Mouse (Mus musculus): ENCODE results near the gene Zfp536.

Zfp536 gene

GRCm38 (mm10) chr7:37773312-37773702 is at the start of gene Zfp536:
Gene Zfp536, minus strand, starts transcription at chr7:37773641.
- no peak for DNase-seq (ENCODE audit: low spot score in 2 of 2)

DNA sequence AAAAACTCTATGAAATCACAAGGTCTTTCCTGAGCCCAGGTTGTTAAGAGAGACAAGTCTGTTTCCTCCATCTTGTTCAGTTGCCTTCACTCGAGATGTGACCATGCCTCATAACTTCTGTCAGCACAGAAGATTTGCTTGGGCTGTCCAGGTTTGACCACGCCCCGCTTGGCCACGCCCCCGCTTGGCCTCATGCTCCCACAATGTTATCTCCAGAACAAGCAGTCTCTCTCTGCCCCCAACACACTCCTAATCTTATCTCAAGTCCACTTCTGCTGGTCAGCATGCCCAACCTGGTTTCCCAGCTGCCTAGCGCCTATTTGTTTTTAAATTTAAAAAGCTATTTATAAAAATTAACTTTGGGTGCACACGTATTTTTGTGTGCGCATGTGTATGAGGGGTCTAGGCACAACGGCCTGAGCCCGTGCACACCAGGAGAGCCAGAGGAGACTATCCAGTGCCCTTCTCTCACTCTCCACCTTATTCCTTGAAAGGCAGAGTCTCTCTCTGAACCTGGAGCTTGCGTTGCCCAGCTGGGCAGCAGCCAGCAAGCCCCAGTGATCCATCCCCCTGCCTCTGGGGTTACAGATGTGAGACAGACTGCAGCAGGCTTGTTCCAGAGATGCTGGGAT is 47.3 kb upstream of the Zfp536 start:
- no peak for DNase-seq (ENCODE audit: low spot score in 2 of 2)

- DNase-seq (ENCODE audit: low spot score in 2 of 2) = no peak
These were observed 45.3 kb upstream of the Zfp536 start for GRCm38 (mm10) chr7:37818631-37819340.

- DNase-seq (ENCODE audit: low spot score in 2 of 2) = no peak
These were observed 43.5 kb upstream of the Zfp536 start for GRCm38 (mm10) chr7:37816901-37817300.

DNA sequence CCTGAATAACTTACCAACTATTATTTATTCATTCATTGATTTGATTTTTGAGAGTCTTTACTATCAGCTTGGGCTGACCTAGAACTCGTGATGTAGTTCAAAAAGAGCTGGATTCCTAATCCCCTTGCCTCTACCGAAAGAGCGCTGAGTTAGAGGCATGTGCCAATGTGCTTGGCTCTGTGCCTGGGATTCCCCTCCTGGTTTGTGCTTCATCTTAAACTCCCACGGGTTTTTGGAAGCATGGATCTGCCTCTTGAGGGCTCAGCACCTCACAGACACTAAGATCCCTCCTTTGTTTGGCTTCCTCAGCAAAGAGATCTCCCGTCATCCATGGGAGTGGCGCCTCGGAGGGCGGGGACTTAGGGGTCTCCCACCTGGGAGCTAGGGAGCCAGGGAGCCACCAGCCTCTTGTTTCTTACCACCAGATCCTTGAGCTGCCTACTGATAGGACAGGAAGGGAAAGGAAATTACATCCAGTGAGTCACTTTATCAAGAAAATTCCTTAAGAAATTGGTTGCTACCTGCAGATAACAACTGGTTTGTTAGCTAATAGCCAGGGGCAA is 41.5 kb upstream of the Zfp536 start:
- peak in 1 of 2 experiments; percentile 49 for DNase-seq (ENCODE audit: low spot score in 2 of 2)

GRCm38 (mm10) chr7:37813676-37814075 is 40.2 kb upstream of the Zfp536 start:
- DNase-seq (ENCODE audit: low spot score in 2 of 2) = no peak

GRCm38 (mm10) chr7:37809908-37810307 is 36.5 kb upstream of the Zfp536 start:
- no peak for DNase-seq (ENCODE audit: low spot score in 2 of 2)

DNA sequence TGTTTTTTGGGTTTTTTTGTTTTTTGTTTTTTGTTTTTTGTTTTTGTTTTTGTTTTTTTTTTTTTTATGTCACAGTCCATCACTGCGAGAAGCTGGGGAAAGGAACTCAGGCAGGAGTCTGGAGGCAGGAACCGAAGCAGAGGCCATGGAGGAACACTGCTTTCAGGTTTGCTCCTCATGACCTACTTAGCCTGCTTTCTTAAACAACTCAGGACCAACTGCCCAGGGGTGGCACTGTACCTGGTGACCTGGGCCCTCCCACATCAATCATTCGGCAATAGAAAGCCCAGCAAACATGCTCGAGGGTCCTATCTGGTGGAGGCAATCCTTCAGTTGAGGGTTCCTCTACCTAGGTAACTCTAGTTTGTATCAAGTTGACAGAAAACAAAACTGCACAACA is 35.6 kb upstream of the Zfp536 start:
- no peak for DNase-seq (ENCODE audit: low spot score in 2 of 2)

GRCm38 (mm10) chr7:37801160-37801559 is 27.7 kb upstream of the Zfp536 start:
- DNase-seq (ENCODE audit: low spot score in 2 of 2) = no peak

DNA sequence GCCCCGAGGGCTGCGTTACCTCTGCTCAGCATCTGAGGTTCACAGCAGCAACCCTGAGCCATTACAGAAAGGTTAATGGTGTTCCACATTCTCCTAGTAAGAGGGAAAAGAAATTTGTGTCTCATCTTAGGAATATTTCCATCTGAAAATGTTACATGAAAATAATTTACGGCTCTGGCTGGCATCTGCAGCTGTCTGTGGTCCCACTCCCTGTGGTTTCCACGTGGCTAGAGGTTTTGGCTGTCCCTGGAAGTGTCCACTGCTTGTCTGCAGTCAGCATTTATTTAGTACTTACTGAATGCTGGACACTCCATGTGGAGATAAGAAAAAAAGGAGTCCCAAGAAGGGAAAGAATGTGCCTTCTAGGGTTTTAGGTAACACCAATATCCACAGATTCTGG is 15.3 kb upstream of the Zfp536 start:
- DNase-seq (ENCODE audit: low spot score in 2 of 2) = no peak

DNA sequence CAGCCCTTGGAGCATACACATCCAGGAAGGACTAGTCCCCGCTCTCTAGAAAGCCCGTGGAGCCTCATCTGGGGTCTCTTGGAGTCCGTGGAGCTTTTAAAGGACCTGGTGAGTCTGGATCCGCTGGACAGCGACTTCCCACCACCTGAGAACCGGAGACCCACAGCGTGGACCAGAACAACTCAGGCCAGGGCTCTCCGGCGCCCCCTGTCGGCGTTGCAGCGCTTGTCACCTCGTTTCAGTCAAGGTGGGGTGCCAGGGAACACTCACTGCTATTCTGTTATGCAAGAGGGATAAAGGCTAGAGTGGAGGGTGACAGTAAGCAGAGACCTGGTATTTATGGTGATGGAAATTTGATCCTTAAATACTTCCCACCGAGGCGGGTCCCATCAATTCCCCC is 2.1 kb upstream of the Zfp536 start:
- DNase-seq (ENCODE audit: low spot score in 2 of 2) = peak; percentile 31 to 34

DNA sequence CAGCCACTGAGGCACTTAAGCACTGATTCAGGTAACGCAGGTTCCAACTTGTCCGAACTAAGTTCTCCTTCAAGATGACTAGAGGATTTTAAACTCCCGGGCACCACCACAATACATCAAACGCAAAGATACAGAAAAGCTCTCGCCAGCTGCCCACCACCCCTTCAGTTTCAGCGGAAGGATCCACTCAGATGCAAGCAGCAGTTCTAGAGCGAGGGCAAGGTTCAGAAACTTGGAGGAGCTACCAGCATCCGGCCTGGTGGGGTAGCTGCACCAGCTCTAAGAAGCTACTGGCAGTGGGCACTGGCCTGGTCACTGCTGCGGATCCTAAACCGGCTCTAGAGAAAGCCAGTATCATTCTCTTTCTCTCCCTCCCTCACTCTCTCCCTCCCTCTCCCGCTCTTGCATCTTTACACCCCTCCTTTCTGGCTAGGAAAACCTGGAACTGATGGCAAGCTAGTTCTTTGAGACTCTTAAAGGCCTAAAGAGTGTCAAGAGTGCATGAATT is 1.1 kb upstream of the Zfp536 start:
- no peak for DNase-seq (ENCODE audit: low spot score in 2 of 2)

DNA sequence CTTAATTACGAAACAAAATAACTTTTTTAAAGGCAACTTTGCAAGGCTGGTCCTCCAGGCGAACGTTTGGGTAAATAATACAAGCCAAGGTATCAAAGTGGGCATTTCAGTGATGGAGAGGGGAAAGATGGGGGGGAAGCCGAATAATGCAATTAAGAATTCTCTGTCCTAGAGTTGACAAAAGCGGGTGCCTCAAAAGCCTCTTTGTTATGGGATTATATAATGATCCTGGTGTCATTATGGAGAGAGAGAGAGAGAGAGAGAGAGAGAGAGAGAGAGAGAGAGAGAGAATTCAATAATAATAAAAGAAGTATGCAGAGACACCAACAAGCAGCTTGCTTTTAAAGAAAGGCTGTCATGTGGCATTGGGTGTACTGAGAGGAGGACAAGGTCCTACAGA is 465 bp upstream of the Zfp536 start:
- DNase-seq (ENCODE audit: low spot score in 2 of 2) = no peak

DNA sequence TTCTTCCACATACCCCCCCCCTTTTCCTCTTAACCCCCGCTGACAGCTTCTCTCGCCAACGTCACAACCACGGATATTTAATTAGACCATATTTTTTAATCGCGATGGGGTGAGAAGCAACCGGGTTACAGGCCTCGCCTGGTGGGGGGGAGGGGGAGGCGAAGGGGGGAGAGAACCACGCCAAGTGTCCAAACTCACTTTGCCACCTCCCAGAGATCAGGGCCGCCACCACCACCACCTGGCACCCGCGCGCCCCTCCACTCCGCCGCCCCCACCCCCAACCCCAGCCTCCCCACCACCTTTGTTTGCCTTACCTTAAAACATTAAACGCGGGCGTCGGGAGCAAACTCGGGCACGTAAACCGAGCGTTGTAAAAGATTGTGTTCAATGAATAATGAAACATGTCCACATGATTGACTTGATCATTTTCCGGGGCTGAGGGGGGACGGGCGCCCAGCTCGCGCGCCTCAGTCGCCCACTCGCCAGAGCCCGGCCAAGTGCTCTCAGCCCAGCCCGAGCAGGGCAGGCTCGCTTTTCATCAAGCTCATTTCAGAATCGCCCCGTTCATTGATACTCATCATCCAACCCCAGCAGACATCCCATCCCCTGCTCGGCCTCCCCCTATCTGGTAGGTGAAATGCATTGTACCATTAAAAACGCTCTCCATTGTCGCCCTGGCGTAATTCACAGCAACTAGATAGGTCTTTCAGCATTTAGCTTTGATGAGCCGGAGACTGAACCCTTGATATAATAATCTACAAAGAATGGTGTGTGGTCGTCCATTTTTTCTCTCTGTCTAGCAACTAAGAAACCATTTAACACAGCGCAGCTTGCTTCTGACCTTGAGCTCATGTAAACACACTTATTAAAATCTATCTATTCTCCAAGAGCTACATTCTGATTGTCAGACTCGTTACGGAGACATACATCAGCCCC is 797 bp downstream of the Zfp536 start:
- peak; percentile 28 to 31 for DNase-seq (ENCODE audit: low spot score in 2 of 2)

- no peak for DNase-seq (ENCODE audit: low spot score in 2 of 2)
These were observed 1.7 kb downstream of the Zfp536 start for GRCm38 (mm10) chr7:37771491-37772375.

DNA sequence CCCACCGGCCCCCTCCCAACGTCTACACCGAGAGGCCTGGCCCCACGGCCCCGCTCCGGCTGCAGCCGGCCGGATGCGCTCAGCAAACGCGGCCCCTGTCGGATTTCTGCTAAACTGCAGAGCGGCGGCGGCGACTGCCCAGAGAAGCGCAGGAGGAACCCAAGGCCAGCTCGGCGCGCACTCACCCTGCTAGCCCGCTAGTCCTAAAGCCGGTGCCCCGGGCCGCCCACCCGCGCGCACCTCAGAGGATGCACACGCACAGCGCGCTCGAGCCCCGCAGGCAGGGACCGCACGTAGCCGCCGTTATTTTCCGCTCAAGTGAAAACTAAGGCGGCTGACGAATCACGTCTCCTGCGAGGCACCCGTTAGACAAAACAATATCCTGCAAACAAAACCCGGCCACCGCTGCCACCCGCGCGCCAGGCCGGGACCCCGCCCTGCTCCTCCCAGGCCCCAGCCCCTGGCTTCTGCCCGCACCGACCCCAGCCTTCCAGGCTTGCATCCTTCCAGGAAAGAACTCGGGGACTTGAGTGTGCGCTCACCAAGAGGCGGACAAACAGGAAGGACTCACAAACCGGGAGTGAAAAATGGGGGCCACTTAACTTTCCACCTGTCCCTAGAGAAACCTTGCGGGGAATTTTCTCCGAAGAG is 2.9 kb downstream of the Zfp536 start:
- peak; percentile 57 to 59 for DNase-seq (ENCODE audit: low spot score in 2 of 2)

DNA sequence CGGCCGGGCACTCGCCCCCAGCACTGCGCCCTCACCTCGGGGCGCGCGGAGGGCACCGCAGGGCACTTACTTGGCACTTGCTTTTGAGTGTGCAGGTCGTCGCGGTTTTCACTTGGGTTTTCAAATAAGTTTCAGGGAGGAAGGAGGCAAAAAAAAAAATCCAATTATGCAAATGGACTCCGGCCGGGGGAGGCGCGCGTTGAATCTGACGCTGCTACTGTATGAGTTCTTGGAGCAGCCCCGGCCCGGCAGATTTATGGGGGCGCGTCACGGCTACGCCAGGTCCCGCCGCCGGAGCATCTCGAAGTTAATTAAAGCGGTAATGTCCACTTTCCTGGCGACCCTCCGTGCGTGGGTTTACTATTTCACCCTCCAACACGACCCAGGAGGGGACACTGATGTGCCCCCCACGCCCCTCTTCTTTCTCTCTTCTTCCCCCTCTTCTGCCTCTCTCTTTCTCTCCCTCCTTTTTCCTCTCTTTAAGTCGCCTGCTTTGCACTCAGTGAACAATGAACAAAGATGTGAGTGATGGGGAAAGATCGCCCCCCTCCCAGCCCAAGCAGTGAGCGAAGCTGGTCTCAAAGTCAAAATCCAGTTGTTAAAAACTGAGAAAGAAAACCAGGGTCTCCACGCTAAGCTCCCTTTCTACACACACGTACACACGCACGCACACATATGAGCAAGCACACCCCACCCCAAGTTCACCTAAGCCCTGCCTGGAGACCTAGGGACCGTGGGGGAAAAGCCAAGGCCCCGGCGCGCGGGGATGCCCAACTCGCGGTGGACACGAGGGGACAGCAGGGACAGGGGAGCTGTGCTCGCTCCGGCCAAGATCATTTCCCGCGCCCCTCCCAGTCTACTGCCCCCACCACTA is 3.7 kb downstream of the Zfp536 start:
- DNase-seq (ENCODE audit: low spot score in 2 of 2) = peak; percentile 22 to 25

- DNase-seq (ENCODE audit: low spot score in 2 of 2) = peak in 1 of 2 experiments; percentile 22
These were observed 4.4 kb downstream of the Zfp536 start for GRCm38 (mm10) chr7:37769004-37769403.

GRCm38 (mm10) chr7:37768310-37768940 is 5.0 kb downstream of the Zfp536 start:
- no peak for DNase-seq (ENCODE audit: low spot score in 2 of 2)
